Mouse (Mus musculus): Measurements from ENCODE around the gene Endov. TPM values are rescaled to one million over a fixed set of nuclear protein-coding genes. Genes with fewer than 3 reads are reported as not detected.
A peak's percentile ranks its signal among the peaks of the same experiment; 100 is the strongest.

The Endov gene
- polyA plus RNA-seq (2016; fragmentation: Nextera tagmentation; extraction: Ambion mirVana), result 21.3 and 21.6 TPM in 2 replicates

- ATAC-seq (ENCODE audit: insufficient number of reproducible peaks, insufficient read depth, low FRiP score, low TSS enrichment, low read depth), result peak; percentile 88
- peak within 1 kb of the TSS; percentile 85 for H3K4me3 ChIP-seq (replicated peaks)
- H3K9ac ChIP-seq (replicated peaks), result peak within 1 kb of the TSS; percentile 89
- peak within 1 kb of the TSS; percentile 84 for H3K4me2 ChIP-seq
- peaks cover 34% of the 10 kb centered on the region for H3K36me3 ChIP-seq
- WGBS, result 1% methylated on average over 66 of the region's 66 CpGs
- peaks cover 15% of the 10 kb centered on the region for H3K4me1 ChIP-seq (replicated peaks)
- H3K27me3 ChIP-seq, result peaks cover 3% of the 10 kb centered on the region
- no peaks in the 10 kb centered on the region for H3K9me3 ChIP-seq
- H3K27ac ChIP-seq, result peak within 1 kb of the TSS; percentile 89
These were observed at the start of gene Endov for GRCm38 (mm10) chr11:119490861-119491689. TSS of gene Endov (plus strand) at chr11:119491347.

DNA sequence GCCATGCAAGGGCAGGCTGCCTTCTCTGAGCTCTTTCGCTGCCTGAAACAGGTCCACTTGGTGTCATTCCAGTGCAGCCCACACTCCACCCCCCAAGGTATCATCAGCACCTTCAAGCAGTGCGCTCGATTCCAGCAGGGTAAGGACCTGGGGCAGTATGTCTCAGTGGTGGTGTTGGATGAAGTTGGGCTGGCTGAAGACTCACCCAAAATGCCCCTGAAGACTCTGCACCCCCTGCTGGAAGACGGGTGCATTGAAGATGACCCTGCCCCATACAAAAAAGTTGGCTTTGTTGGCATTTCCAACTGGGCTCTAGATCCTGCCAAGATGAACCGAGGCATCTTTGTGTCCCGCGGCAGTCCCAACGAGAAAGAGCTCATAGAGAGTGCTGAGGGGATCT lies 48.9 kb upstream of the Endov start:
- Histone ChIP-seq H3K9ac (replicated peaks) (no peak overlapping the region), H3K9me3 (no peaks in the 10 kb centered on the region), H3K4me1 (replicated peaks) (0 out of 2 replicates have a peak, but pooled peaks cover 5% of the 10 kb centered on the region), H3K27me3 (no peaks in the 10 kb centered on the region), H3K36me3 (peaks cover 26% of the 10 kb centered on the region; the same call in 1 of the 2 replicates), H3K4me2 (no peak overlapping the region), H3K4me3 (replicated peaks) (no peak overlapping the region), H3K27ac (no peak overlapping the region)
- no peak for ATAC-seq (ENCODE audit: insufficient number of reproducible peaks, insufficient read depth, low FRiP score, low TSS enrichment, low read depth)
- 94% methylated on average over 8 of the region's 8 CpGs for WGBS

GRCm38 (mm10) chr11:119443442-119443841 lies 47.7 kb upstream of the Endov start:
- Histone ChIP-seq H3K27ac (no peak overlapping the region), H3K4me2 (no peak overlapping the region), H3K27me3 (no peaks in the 10 kb centered on the region), H3K9ac (replicated peaks) (no peak overlapping the region), H3K4me1 (replicated peaks) (0 out of 2 replicates have a peak, but pooled peaks cover 4% of the 10 kb centered on the region), H3K36me3 (peaks cover 23% of the 10 kb centered on the region; the same call in 1 of the 2 replicates), H3K9me3 (no peaks in the 10 kb centered on the region), H3K4me3 (replicated peaks) (no peak overlapping the region)
- no peak for ATAC-seq (ENCODE audit: insufficient number of reproducible peaks, insufficient read depth, low FRiP score, low TSS enrichment, low read depth)
- WGBS, result 90% methylated on average over 9 of the region's 9 CpGs

DNA sequence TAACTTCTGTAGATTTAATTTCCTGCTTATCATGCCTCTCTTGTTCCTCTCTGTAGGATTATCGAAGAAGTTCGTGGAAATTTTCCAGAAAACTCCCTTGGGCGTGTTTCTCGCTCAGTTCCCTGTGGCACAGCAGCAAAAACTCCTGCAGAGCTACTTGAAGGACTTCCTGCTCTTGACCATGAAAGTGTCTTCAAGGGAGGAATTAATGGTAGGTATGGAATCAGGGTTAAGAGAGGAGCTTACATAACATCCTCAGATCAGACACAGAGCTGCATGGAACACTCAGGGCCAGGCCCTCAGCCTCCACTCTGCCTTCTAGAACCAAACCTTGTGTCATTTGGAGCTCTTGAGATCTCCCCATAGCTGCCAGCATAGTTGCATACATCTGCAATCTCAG lies 35.0 kb upstream of the Endov start:
- Histone ChIP-seq H3K27me3 (no peaks in the 10 kb centered on the region), H3K36me3 (no peaks in the 10 kb centered on the region), H3K9me3 (no peaks in the 10 kb centered on the region), H3K27ac (no peak overlapping the region), H3K4me2 (no peak overlapping the region), H3K4me1 (replicated peaks) (0 out of 2 replicates have a peak, but pooled peaks cover 4% of the 10 kb centered on the region), H3K4me3 (replicated peaks) (no peak overlapping the region), H3K9ac (replicated peaks) (0 out of 2 replicates have a peak overlapping the region, but pooled peaks have one; percentile 1)
- ATAC-seq (ENCODE audit: insufficient number of reproducible peaks, insufficient read depth, low FRiP score, low TSS enrichment, low read depth), result no peak
- WGBS, result 88% methylated on average over 4 of the region's 4 CpGs

- Histone ChIP-seq H3K4me1 (replicated peaks) (no peaks in the 10 kb centered on the region), H3K36me3 (peaks cover 27% of the 10 kb centered on the region), H3K9me3 (no peaks in the 10 kb centered on the region), H3K27me3 (no peaks in the 10 kb centered on the region), H3K4me2 (no peak overlapping the region), H3K9ac (replicated peaks) (no peak overlapping the region), H3K4me3 (replicated peaks) (no peak overlapping the region), H3K27ac (no peak overlapping the region)
- WGBS, result 95% methylated on average over 4 of the region's 4 CpGs
- ATAC-seq (ENCODE audit: insufficient number of reproducible peaks, insufficient read depth, low FRiP score, low TSS enrichment, low read depth), result no peak
These were observed 13.3 kb upstream of the Endov start for GRCm38 (mm10) chr11:119477876-119478275.

DNA sequence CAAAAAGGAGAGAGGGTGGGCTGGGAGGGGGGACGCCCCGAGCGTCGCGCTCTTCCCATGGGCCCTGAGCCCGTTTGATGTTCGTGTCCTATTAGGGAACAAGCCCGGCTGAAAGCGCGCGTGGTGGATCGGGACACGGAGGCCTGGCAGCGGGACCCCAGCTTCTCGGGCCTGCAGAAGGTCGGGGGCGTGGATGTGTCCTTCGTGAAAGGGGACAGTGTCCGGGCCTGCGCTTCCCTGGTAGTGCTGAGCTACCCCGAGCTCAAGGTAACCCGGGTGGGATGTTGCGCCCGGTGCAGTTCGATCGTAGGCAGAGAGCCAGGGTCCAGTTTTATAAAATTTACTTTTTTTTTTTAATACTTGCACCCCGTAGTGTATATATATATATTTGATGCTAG lies 542 bp downstream of the Endov start:
- peaks cover 3% of the 10 kb centered on the region for H3K27me3 ChIP-seq
- peaks cover 34% of the 10 kb centered on the region for H3K36me3 ChIP-seq
- 6% methylated on average over 27 of the region's 27 CpGs for WGBS
- 0 out of 2 replicates have a peak, but pooled peaks have one; percentile 4 for ATAC-seq (ENCODE audit: insufficient number of reproducible peaks, insufficient read depth, low FRiP score, low TSS enrichment, low read depth)
- no peaks in the 10 kb centered on the region for H3K9me3 ChIP-seq
- peak overlapping the region; percentile 89 for H3K27ac ChIP-seq
- peak overlapping the region; percentile 85 for H3K4me3 ChIP-seq (replicated peaks)
- peak overlapping the region; percentile 84 for H3K4me2 ChIP-seq
- H3K9ac ChIP-seq (replicated peaks), result peak overlapping the region; percentile 89
- peaks cover 15% of the 10 kb centered on the region for H3K4me1 ChIP-seq (replicated peaks)

DNA sequence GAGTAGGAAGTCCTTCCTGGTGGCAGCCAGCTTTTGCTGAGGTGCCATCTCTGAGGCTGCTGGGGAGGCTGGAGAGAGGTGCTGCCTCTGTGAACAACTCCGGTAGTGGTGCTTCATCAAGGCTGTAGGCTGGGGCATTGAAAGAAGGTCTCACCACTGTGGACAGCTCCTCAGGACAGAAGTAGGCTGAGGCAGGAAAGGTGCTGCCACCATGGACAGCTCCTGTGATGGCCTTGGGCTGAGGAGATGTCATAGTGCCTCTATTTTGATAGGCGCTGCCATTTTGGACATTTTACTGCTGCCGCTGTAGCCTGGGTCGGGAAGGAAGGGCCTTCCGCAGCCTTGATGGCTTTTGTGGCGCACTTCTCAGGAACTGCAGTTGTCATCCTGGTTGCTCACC lies 1.7 kb downstream of the Endov start:
- no peak overlapping the region for H3K27ac ChIP-seq
- WGBS, result 95% methylated on average over 6 of the region's 6 CpGs
- H3K27me3 ChIP-seq, result peaks cover 3% of the 10 kb centered on the region
- peaks cover 31% of the 10 kb centered on the region for H3K36me3 ChIP-seq
- peaks cover 15% of the 10 kb centered on the region for H3K4me1 ChIP-seq (replicated peaks)
- H3K9ac ChIP-seq (replicated peaks), result no peak overlapping the region
- ATAC-seq (ENCODE audit: insufficient number of reproducible peaks, insufficient read depth, low FRiP score, low TSS enrichment, low read depth), result no peak
- H3K4me3 ChIP-seq (replicated peaks), result peak overlapping the region; percentile 85; the same call in 1 of the 2 replicates
- no peaks in the 10 kb centered on the region for H3K9me3 ChIP-seq
- peak overlapping the region; percentile 84 for H3K4me2 ChIP-seq

DNA sequence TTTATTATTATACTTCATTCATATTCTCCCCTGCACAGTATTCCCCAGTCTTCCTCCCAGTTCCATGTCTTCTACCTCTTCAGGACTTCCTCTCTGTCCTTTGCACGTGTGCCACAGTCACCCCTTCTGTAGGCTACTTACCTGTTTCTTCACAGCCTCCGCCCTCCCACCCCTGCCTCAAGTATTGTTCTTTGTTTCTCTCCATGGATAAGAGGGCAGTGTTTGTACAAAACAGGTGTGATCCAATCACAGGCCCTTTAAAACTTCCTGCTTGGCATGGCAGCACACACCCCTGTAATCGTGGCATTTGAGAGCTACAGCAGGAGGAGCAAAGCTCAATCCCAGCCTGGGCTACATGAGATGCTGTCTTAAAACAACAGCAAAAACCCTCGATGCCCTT lies 2.4 kb downstream of the Endov start:
- Histone ChIP-seq H3K27me3 (peaks cover 3% of the 10 kb centered on the region), H3K36me3 (peaks cover 38% of the 10 kb centered on the region), H3K27ac (no peak overlapping the region), H3K9me3 (no peaks in the 10 kb centered on the region), H3K9ac (replicated peaks) (no peak overlapping the region), H3K4me2 (no peak overlapping the region), H3K4me3 (replicated peaks) (no peak overlapping the region), H3K4me1 (replicated peaks) (peaks cover 15% of the 10 kb centered on the region)
- ATAC-seq (ENCODE audit: insufficient number of reproducible peaks, insufficient read depth, low FRiP score, low TSS enrichment, low read depth), result no peak
- 87% methylated on average over 4 of the region's 4 CpGs for WGBS

GRCm38 (mm10) chr11:119496147-119496546 lies 5.0 kb downstream of the Endov start:
- 94% methylated on average over 5 of the region's 5 CpGs for WGBS
- Histone ChIP-seq H3K4me2 (no peak overlapping the region), H3K4me1 (replicated peaks) (peaks cover 15% of the 10 kb centered on the region), H3K27ac (no peak overlapping the region), H3K9ac (replicated peaks) (no peak overlapping the region), H3K27me3 (no peaks in the 10 kb centered on the region), H3K9me3 (no peaks in the 10 kb centered on the region), H3K36me3 (peaks cover 65% of the 10 kb centered on the region), H3K4me3 (replicated peaks) (no peak overlapping the region)
- no peak for ATAC-seq (ENCODE audit: insufficient number of reproducible peaks, insufficient read depth, low FRiP score, low TSS enrichment, low read depth)

DNA sequence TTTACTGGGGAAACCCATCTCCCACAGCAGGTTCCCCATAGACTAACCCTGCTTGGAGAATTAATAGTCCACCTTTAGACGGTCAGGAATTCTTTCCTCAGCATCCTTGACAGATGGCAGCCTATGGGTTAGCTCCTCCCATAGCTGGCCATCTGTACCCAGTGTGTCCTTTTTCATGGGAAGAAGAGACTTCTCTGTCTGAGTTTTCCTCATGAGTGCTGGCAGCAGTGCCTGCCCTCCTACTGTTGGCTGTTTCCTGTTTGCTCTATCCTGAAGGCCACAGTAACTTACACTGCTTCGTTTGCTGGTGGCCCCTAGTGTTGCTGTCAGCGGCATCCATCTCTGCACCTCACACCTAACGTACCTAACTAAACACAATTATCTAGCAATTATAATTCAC lies 6.3 kb downstream of the Endov start:
- Histone ChIP-seq H3K4me1 (replicated peaks) (peaks cover 10% of the 10 kb centered on the region), H3K4me2 (no peak overlapping the region), H3K9me3 (no peaks in the 10 kb centered on the region), H3K36me3 (peaks cover 78% of the 10 kb centered on the region), H3K27ac (no peak overlapping the region), H3K9ac (replicated peaks) (no peak overlapping the region), H3K4me3 (replicated peaks) (no peak overlapping the region), H3K27me3 (no peaks in the 10 kb centered on the region)
- no peak for ATAC-seq (ENCODE audit: insufficient number of reproducible peaks, insufficient read depth, low FRiP score, low TSS enrichment, low read depth)
- 79% methylated on average over 4 of the region's 4 CpGs for WGBS

GRCm38 (mm10) chr11:119499297-119499696 lies 8.2 kb downstream of the Endov start:
- Histone ChIP-seq H3K27me3 (no peaks in the 10 kb centered on the region), H3K36me3 (peaks cover 77% of the 10 kb centered on the region), H3K4me1 (replicated peaks) (no peaks in the 10 kb centered on the region), H3K4me3 (replicated peaks) (no peak overlapping the region), H3K27ac (no peak overlapping the region), H3K9me3 (no peaks in the 10 kb centered on the region), H3K4me2 (no peak overlapping the region), H3K9ac (replicated peaks) (no peak overlapping the region)
- no peak for ATAC-seq (ENCODE audit: insufficient number of reproducible peaks, insufficient read depth, low FRiP score, low TSS enrichment, low read depth)
- 96% methylated on average over 4 of the region's 4 CpGs for WGBS
